Mouse (Mus musculus): ENCODE results near the gene Tbx6. TPM values are rescaled to one million over a fixed set of nuclear protein-coding genes. Genes with fewer than 3 reads are reported as not detected.

The Tbx6 gene
- total and polyA plus RNA-seq, 2 experiments from 2014 or later: 0.16 to 0.21 TPM

GRCm38 (mm10) chr7:126773351-126773750 lies 7.9 kb upstream of the Tbx6 start:
- peaks cover 7% of the 10 kb centered on the region for H3K4me1 ChIP-seq (ENCODE audit: insufficient read depth, low read length)
- ATAC-seq (ENCODE audit: low FRiP score) (no peak), DNase-seq (ENCODE audit: low spot score) (no peak)
- H3K4me3 ChIP-seq (ENCODE audit: low read depth, low read length): no peak overlapping the region
- H3K9ac ChIP-seq (replicated peaks; ENCODE audit: low read length, poor library complexity, severe bottlenecking): no peak overlapping the region
- H3K27me3 ChIP-seq (ENCODE audit: insufficient read depth, low read length): no peaks in the 10 kb centered on the region
- no peak overlapping the region for H3K27ac ChIP-seq (ENCODE audit: low read depth, low read length)
- H3K4me2 ChIP-seq (ENCODE audit: low read depth, low read length, poor library complexity, severe bottlenecking): no peak overlapping the region
- no peaks in the 10 kb centered on the region for H3K9me3 ChIP-seq (ENCODE audit: low read length)
- peaks cover 16% of the 10 kb centered on the region for H3K36me3 ChIP-seq (ENCODE audit: insufficient read depth, low read length)
- TF ChIP-seq CTCF (IDR thresholded peaks at IDR 0.05): no peak
- WGBS: 90% methylated on average over 2 of the region's 2 CpGs

DNA sequence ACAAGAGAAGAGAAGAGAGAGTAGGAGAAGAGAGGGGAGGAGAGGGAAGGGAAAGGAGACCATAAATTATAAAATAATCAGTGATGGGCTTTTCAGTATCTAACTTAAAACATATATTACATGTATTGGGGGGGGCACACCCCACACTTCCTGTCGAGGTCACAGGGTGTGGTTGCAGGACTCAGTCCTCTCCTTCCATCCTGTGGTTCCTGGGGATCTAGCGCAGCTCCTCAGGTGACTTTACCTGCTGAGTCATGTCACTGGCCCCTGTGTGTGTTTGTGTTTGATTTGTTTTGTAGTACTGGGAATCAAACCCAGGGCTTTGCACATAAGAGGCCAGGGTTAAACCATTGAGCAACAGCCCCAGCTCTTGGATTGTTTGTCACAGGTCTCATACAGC lies 6.8 kb upstream of the Tbx6 start:
- TF ChIP-seq CTCF (IDR thresholded peaks at IDR 0.05): no peak
- ATAC-seq (ENCODE audit: low FRiP score) (no peak), DNase-seq (ENCODE audit: low spot score) (no peak)
- Histone ChIP-seq H3K4me2 (ENCODE audit: low read depth, low read length, poor library complexity, severe bottlenecking) (no peak overlapping the region), H3K27me3 (ENCODE audit: insufficient read depth, low read length) (no peaks in the 10 kb centered on the region), H3K27ac (ENCODE audit: low read depth, low read length) (no peak overlapping the region), H3K36me3 (ENCODE audit: insufficient read depth, low read length) (peaks cover 13% of the 10 kb centered on the region), H3K4me3 (ENCODE audit: low read depth, low read length) (no peak overlapping the region), H3K9ac (replicated peaks; ENCODE audit: low read length, poor library complexity, severe bottlenecking) (no peak overlapping the region), H3K9me3 (ENCODE audit: low read length) (no peaks in the 10 kb centered on the region), H3K4me1 (ENCODE audit: insufficient read depth, low read length) (peaks cover 7% of the 10 kb centered on the region)
- WGBS: 76% methylated on average over 2 of the region's 2 CpGs

- Histone ChIP-seq H3K9me3 (ENCODE audit: low read length) (no peaks in the 10 kb centered on the region), H3K4me3 (ENCODE audit: low read depth, low read length) (no peak overlapping the region), H3K27me3 (ENCODE audit: insufficient read depth, low read length) (no peaks in the 10 kb centered on the region), H3K4me1 (ENCODE audit: insufficient read depth, low read length) (peaks cover 7% of the 10 kb centered on the region), H3K27ac (ENCODE audit: low read depth, low read length) (no peak overlapping the region), H3K36me3 (ENCODE audit: insufficient read depth, low read length) (peaks cover 7% of the 10 kb centered on the region; the same call in 1 of the 2 replicates), H3K4me2 (ENCODE audit: low read depth, low read length, poor library complexity, severe bottlenecking) (no peak overlapping the region), H3K9ac (replicated peaks; ENCODE audit: low read length, poor library complexity, severe bottlenecking) (0 out of 2 replicates have a peak overlapping the region, but pooled peaks have one; percentile 10)
- TF ChIP-seq CTCF (IDR thresholded peaks at IDR 0.05): peak; percentile 49
- no peak for ATAC-seq (ENCODE audit: low FRiP score)
- DNase-seq (ENCODE audit: low spot score): no peak
- WGBS: 85% methylated on average over 10 of the region's 10 CpGs
These were observed 5.9 kb upstream of the Tbx6 start for GRCm38 (mm10) chr7:126775185-126775977.

DNA sequence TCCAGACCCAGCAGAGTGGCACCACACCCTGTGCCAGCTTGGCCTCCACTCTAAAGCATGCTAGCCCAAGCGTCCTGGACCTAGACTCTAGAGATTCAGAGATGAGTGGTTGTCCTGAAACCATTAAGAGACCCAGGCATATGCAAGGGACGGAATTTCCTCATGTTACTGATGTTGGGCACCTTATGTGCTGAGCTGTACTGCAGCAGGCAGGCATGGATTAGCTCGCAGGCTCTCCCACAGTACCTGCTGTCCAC lies 5.4 kb upstream of the Tbx6 start:
- WGBS: 65% methylated on average over 3 of the region's 3 CpGs
- Histone ChIP-seq H3K9ac (replicated peaks; ENCODE audit: low read length, poor library complexity, severe bottlenecking) (peak overlapping the region; percentile 10; the same call in 1 of the 2 replicates), H3K9me3 (ENCODE audit: low read length) (no peaks in the 10 kb centered on the region), H3K27ac (ENCODE audit: low read depth, low read length) (peak overlapping the region; percentile 72; the same call in 1 of the 2 replicates), H3K4me1 (ENCODE audit: insufficient read depth, low read length) (peaks cover 8% of the 10 kb centered on the region), H3K27me3 (ENCODE audit: insufficient read depth, low read length) (no peaks in the 10 kb centered on the region), H3K4me2 (ENCODE audit: low read depth, low read length, poor library complexity, severe bottlenecking) (peak overlapping the region; percentile 98), H3K4me3 (ENCODE audit: low read depth, low read length) (peak overlapping the region; percentile 81; the same call in 1 of the 2 replicates), H3K36me3 (ENCODE audit: insufficient read depth, low read length) (peaks cover 4% of the 10 kb centered on the region; the same call in 1 of the 2 replicates)
- DNase-seq (ENCODE audit: low spot score) (no peak), ATAC-seq (ENCODE audit: low FRiP score) (no peak)
- TF ChIP-seq CTCF (IDR thresholded peaks at IDR 0.05): no peak

- peak; percentile 94 for DNase-seq (ENCODE audit: low spot score)
- H3K27ac ChIP-seq (ENCODE audit: low read depth, low read length): peak within 1 kb of the TSS; percentile 72
- peak within 1 kb of the TSS; percentile 98 for H3K4me2 ChIP-seq (ENCODE audit: low read depth, low read length, poor library complexity, severe bottlenecking)
- peak within 1 kb of the TSS; percentile 96 for H3K9ac ChIP-seq (replicated peaks; ENCODE audit: low read length, poor library complexity, severe bottlenecking)
- 0% methylated on average over 26 of the region's 37 CpGs for WGBS
- H3K9me3 ChIP-seq (ENCODE audit: low read length): no peaks in the 10 kb centered on the region
- H3K4me1 ChIP-seq (ENCODE audit: insufficient read depth, low read length): peaks cover 13% of the 10 kb centered on the region
- ATAC-seq (ENCODE audit: low FRiP score): peak; percentile 89
- TF ChIP-seq CTCF (IDR thresholded peaks at IDR 0.05): 0 out of 2 replicates have a peak, but pooled peaks have one; percentile 4
- no peaks in the 10 kb centered on the region for H3K27me3 ChIP-seq (ENCODE audit: insufficient read depth, low read length)
- H3K4me3 ChIP-seq (ENCODE audit: low read depth, low read length): peak within 1 kb of the TSS; percentile 81
- H3K36me3 ChIP-seq (ENCODE audit: insufficient read depth, low read length): 0 out of 2 replicates have a peak, but pooled peaks cover 2% of the 10 kb centered on the region
These were observed 4.7 kb upstream of the Tbx6 start, which contains the start of gene Ypel3 for GRCm38 (mm10) chr7:126776598-126777057. Gene Ypel3, plus strand, starts transcription at chr7:126776955.

DNA sequence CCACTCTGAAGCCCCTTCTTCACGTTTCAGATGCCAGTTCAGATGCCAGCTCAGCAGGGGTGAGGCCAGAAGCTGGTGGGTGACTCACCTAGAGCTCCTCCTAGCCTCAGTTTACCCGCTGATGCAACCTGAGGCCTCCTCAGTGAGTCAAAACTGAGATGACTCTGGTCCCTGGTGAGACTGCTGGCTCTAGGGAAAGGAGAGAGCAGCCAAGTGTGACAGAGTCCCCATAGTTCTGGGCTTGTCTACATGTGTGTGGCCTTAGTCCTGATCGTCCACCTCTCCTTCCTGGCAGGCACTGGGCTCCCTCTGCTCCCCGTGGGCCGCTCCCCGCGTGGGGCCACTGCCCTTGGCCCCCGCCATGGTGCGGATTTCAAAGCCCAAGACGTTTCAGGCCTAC lies 3.8 kb upstream of the Tbx6 start:
- Histone ChIP-seq H3K4me2 (ENCODE audit: low read depth, low read length, poor library complexity, severe bottlenecking) (peak overlapping the region; percentile 98), H3K4me1 (ENCODE audit: insufficient read depth, low read length) (peaks cover 13% of the 10 kb centered on the region), H3K27ac (ENCODE audit: low read depth, low read length) (peak overlapping the region; percentile 72), H3K9ac (replicated peaks; ENCODE audit: low read length, poor library complexity, severe bottlenecking) (peak overlapping the region; percentile 96), H3K4me3 (ENCODE audit: low read depth, low read length) (peak overlapping the region; percentile 81), H3K36me3 (ENCODE audit: insufficient read depth, low read length) (0 out of 2 replicates have a peak, but pooled peaks cover 2% of the 10 kb centered on the region), H3K27me3 (ENCODE audit: insufficient read depth, low read length) (no peaks in the 10 kb centered on the region), H3K9me3 (ENCODE audit: low read length) (no peaks in the 10 kb centered on the region)
- TF ChIP-seq CTCF (IDR thresholded peaks at IDR 0.05): no peak
- ATAC-seq (ENCODE audit: low FRiP score) (no peak), DNase-seq (ENCODE audit: low spot score) (no peak)
- 31% methylated on average over 7 of the region's 10 CpGs for WGBS

Measured in midbrain, postnatal 0 days (tissue).